Mouse (Mus musculus) thymus, adult 2 months (tissue): ENCODE results near the gene Tnfsf15. TPM values are rescaled to one million over a fixed set of nuclear protein-coding genes. Genes with fewer than 3 reads are reported as not detected.

Experiments used
- DNase-seq: peaks from one replicate; pipeline ENCODE4 v3.0.0; 2021
- H3K27ac ChIP-seq: fragments of 200-500 bp; 2 replicates; pipeline ENCODE4 v1.5.1; 2012; ENCODE audit warnings: low read length, control low read depth; ENCODE audit not compliant: control insufficient read depth, insufficient read depth
- H3K27me3 ChIP-seq: fragments of 200-500 bp; 2 replicates; pipeline ENCODE4 v1.6.1; 2012; ENCODE audit warnings: mild to moderate bottlenecking, low read length, moderate library complexity, mixed read lengths; ENCODE audit not compliant: control insufficient read depth, insufficient read depth
- H3K36me3 ChIP-seq: fragments of 200-500 bp; 2 replicates; pipeline ENCODE4 v1.6.1; 2012; ENCODE audit warnings: mild to moderate bottlenecking, low read length, moderate library complexity; ENCODE audit not compliant: control insufficient read depth, insufficient read depth
- H3K4me1 ChIP-seq: fragments of 200-500 bp; replicated peaks from 2 replicates; pipeline ENCODE4 v1.6.1; 2012; ENCODE audit warnings: low read length; ENCODE audit not compliant: control insufficient read depth, insufficient read depth
- H3K4me3 ChIP-seq: fragments of 200-500 bp; 2 replicates; pipeline ENCODE4 v1.5.1; 2012; ENCODE audit warnings: mild to moderate bottlenecking, low read length, control low read depth, moderate library complexity; ENCODE audit not compliant: control insufficient read depth, insufficient read depth
- CTCF ChIP-seq: fragments of 200-500 bp; IDR thresholded peaks from 2 replicates; pipeline ENCODE4 v1.5.1; 2012; ENCODE audit warnings: mild to moderate bottlenecking, control low read depth, low read length, moderate library complexity, borderline replicate concordance; ENCODE audit not compliant: control insufficient read depth, poor library complexity, insufficient read depth; ENCODE audit errors: extremely low read depth
- POLR2A ChIP-seq: fragments of 200-500 bp; IDR thresholded peaks from 2 replicates; pipeline ENCODE4 v1.6.1; 2012; ENCODE audit warnings: mild to moderate bottlenecking, low read length, control low read depth, moderate library complexity; ENCODE audit not compliant: control insufficient read depth, poor library complexity, insufficient read depth; ENCODE audit errors: extremely low read depth
- WGBS: fragments of 180-500 bp; shearing (Covaris S2); methylation state at CpG from one replicate; pipeline ENCODE4 v1.1.7; 2018; 5-methylcytosine and 5-hydroxymethylcytosine counted together
- polyA plus RNA-seq: library from polyadenylated mRNA; depleted of rRNA; stranded (reverse); fragments of >200 nt; gene quantifications from 2 replicates; pipeline ENCODE4 v1.2.3, GENCODE M21; 2012; rRNA removed

Gene Tnfsf15
- polyA plus RNA-seq = 0.24 and 0.27 TPM in 2 replicates

GRCm38 (mm10) chr4:63744693-63745171 lies at the start of gene Tnfsf15:
Gene Tnfsf15, minus strand, starts transcription at chr4:63745113.
- no peaks in the 10 kb centered on the region for H3K36me3 ChIP-seq
- DNase-seq = no peak
- WGBS = 91% methylated on average over 8 of the region's 8 CpGs
- no peak within 1 kb of the TSS for H3K4me3 ChIP-seq
- no peak within 1 kb of the TSS for H3K27ac ChIP-seq
- TF ChIP-seq CTCF (no peak), POLR2A (no peak)
- 0 out of 2 replicates have a peak, but pooled peaks cover 3% of the 10 kb centered on the region for H3K4me1 ChIP-seq
- H3K27me3 ChIP-seq = no peaks in the 10 kb centered on the region

GRCm38 (mm10) chr4:63792328-63792727 lies 47.4 kb upstream of the Tnfsf15 start:
- no peaks in the 10 kb centered on the region for H3K36me3 ChIP-seq
- no peak overlapping the region for H3K27ac ChIP-seq
- no peak for DNase-seq
- no peak overlapping the region for H3K4me3 ChIP-seq
- 95% methylated on average over 3 of the region's 3 CpGs for WGBS
- no peaks in the 10 kb centered on the region for H3K27me3 ChIP-seq
- no peaks in the 10 kb centered on the region for H3K4me1 ChIP-seq
- no peak for TF ChIP-seq POLR2A
- no peak for TF ChIP-seq CTCF

GRCm38 (mm10) chr4:63785466-63785865 lies 40.6 kb upstream of the Tnfsf15 start:
- TF ChIP-seq CTCF (no peak), POLR2A (no peak)
- Histone ChIP-seq H3K4me3 (no peak overlapping the region), H3K36me3 (no peaks in the 10 kb centered on the region), H3K27me3 (no peaks in the 10 kb centered on the region), H3K4me1 (no peaks in the 10 kb centered on the region), H3K27ac (no peak overlapping the region)
- no peak for DNase-seq
- WGBS = 85% methylated on average over 2 of the region's 2 CpGs

- no peak overlapping the region for H3K27ac ChIP-seq
Observed at GRCm38 (mm10) chr4:63783826-63784225, 38.9 kb upstream of the Tnfsf15 start.

DNA sequence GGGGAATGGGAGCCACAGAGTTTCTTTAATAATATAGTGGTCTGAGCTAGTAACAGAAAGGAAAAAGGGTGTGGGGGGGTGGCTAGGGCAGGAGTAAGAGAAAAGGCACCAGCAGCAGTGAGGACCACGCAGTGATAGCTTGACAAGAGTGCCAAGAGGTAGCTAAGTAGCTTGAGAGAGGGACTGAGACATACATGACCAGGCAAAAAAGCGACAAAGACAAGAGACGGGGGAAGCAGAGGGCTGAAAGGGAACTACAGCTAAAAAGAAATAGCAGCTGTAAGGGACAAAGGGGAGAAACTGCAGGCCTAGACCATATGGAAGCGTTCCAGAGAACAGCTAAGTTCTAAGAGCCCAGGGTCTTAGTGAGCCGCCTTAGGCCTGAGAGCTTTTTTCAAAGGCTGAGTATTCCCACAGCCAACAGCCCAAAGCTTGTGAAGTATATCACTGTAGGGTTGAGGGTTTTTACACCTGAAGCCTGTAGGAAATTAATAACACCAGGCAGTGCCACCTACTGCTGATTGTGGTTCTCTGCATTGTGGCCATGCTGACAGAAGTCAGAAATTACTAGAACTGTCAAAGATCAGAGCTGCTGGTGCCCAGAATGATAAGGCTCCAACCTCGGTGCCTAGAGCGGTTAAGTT lies 38.2 kb upstream of the Tnfsf15 start:
- Histone ChIP-seq H3K4me1 (no peaks in the 10 kb centered on the region), H3K27me3 (no peaks in the 10 kb centered on the region), H3K27ac (no peak overlapping the region), H3K36me3 (no peaks in the 10 kb centered on the region), H3K4me3 (no peak overlapping the region)
- WGBS = 72% methylated on average over 7 of the region's 7 CpGs
- TF ChIP-seq POLR2A (no peak), CTCF (no peak)
- no peak for DNase-seq

More at GRCm38 (mm10) chr4:63783826-63784225, 38.9 kb upstream of the Tnfsf15 start:
- Histone ChIP-seq H3K4me1 (no peaks in the 10 kb centered on the region), H3K27me3 (no peaks in the 10 kb centered on the region), H3K36me3 (no peaks in the 10 kb centered on the region), H3K4me3 (no peak overlapping the region)
- DNase-seq = no peak
- WGBS = 94% methylated on average over 5 of the region's 5 CpGs
- TF ChIP-seq CTCF (no peak), POLR2A (no peak)

DNA sequence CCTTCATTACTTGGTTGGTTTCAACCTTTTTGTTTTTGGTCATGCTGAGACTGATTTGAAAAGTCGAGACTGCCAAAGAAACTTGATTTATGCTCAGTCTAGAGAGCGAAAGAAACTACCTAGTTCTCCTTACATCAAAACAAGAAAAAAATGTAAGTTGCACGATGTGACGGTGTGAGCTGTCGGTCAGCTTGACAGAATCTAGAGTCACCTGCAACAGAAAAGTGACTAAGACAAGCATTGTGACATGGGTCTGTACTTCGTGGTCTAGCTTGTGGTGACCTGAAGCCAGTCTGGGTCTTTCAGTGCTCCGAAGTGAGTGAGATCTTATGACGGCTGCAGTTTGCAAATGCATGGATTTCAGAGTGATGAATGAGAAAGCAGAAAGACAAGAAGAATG lies 32.3 kb upstream of the Tnfsf15 start:
- Histone ChIP-seq H3K27me3 (no peaks in the 10 kb centered on the region), H3K27ac (no peak overlapping the region), H3K4me3 (no peak overlapping the region), H3K4me1 (no peaks in the 10 kb centered on the region), H3K36me3 (no peaks in the 10 kb centered on the region)
- TF ChIP-seq POLR2A = no peak
- no peak for TF ChIP-seq CTCF
- DNase-seq = no peak
- 80% methylated on average over 8 of the region's 8 CpGs for WGBS
